Mouse (Mus musculus): Measurements from ENCODE around the gene Hnrnpu. TPM values are rescaled to one million over a fixed set of nuclear protein-coding genes. Genes with fewer than 3 reads are reported as not detected.

Hnrnpu gene
- polyA plus RNA-seq, 1 experiment from 2014 or later: 131 TPM

DNA sequence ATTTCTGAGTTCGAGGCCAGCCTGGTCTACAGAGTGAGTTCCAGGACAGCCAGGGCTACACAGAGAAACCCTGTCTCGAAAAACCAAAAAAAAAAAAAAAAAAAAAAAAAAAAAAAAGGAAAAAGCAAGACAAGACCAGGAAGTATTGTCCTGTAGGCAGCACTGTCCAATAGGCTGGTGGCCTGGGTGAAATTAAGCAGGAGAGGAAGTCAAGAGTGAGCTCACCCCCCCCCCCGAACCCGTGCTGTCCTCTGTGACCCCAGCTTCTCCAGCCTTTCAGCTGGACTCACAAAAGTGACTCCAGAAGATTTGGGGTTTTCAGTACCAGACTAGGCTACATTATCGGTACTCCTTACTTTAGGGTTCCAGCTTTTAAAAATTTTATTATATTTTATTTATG lies 5.0 kb upstream of the Hnrnpu start:
- H3K9ac ChIP-seq (ENCODE audit: low read depth, low read length): no peak overlapping the region
- WGBS: 89% methylated on average over 4 of the region's 5 CpGs
- TF ChIP-seq CTCF (IDR thresholded peaks at IDR 0.05; ENCODE audit: low read depth): no peak
- no peaks in the 10 kb centered on the region for H3K36me3 ChIP-seq (ENCODE audit: control insufficient read depth, insufficient read depth)
- ATAC-seq: no peak
- no peak overlapping the region for H3K4me3 ChIP-seq (ENCODE audit: low read depth, low read length)
- no peak overlapping the region for H3K4me2 ChIP-seq (replicated peaks; ENCODE audit: low read depth)
- H3K27me3 ChIP-seq (replicated peaks; ENCODE audit: control insufficient read depth, insufficient read depth, low read length): no peaks in the 10 kb centered on the region
- no peak overlapping the region for H3K27ac ChIP-seq (ENCODE audit: low read depth, low read length)
- H3K4me1 ChIP-seq (replicated peaks; ENCODE audit: control insufficient read depth, insufficient read depth, low read length): no peaks in the 10 kb centered on the region
- H3K9me3 ChIP-seq (ENCODE audit: control insufficient read depth): no peaks in the 10 kb centered on the region

DNA sequence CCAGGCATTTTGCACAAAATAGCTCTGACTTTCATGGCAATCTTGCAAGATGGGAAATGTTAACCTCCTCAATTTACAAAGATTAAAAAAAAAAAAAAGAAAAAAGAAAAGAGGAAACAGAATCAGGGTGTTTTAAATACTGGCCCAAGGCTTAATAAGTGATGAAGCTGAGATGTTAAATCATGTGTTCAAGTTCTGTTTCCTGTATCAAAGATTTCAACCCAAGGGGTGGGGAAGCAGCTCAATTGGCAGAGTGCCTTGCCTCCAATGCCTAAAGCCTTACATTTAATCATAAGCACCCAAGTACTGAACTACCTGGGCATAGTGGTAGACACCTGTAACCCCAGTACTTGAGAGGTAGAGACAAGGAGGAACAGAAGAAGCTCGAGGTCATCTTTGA lies 4.5 kb upstream of the Hnrnpu start:
- 82% methylated on average over 1 of the region's 1 CpGs for WGBS
- Histone ChIP-seq H3K4me1 (replicated peaks; ENCODE audit: control insufficient read depth, insufficient read depth, low read length) (no peaks in the 10 kb centered on the region), H3K27ac (ENCODE audit: low read depth, low read length) (no peak overlapping the region), H3K4me3 (ENCODE audit: low read depth, low read length) (no peak overlapping the region), H3K36me3 (ENCODE audit: control insufficient read depth, insufficient read depth) (no peaks in the 10 kb centered on the region), H3K27me3 (replicated peaks; ENCODE audit: control insufficient read depth, insufficient read depth, low read length) (no peaks in the 10 kb centered on the region), H3K9ac (ENCODE audit: low read depth, low read length) (no peak overlapping the region), H3K4me2 (replicated peaks; ENCODE audit: low read depth) (no peak overlapping the region), H3K9me3 (ENCODE audit: control insufficient read depth) (no peaks in the 10 kb centered on the region)
- ATAC-seq: no peak
- TF ChIP-seq CTCF (IDR thresholded peaks at IDR 0.05; ENCODE audit: low read depth): no peak

- Histone ChIP-seq H3K4me1 (replicated peaks; ENCODE audit: control insufficient read depth, insufficient read depth, low read length) (no peaks in the 10 kb centered on the region), H3K9me3 (ENCODE audit: control insufficient read depth) (no peaks in the 10 kb centered on the region), H3K4me2 (replicated peaks; ENCODE audit: low read depth) (no peak overlapping the region), H3K27ac (ENCODE audit: low read depth, low read length) (no peak overlapping the region), H3K9ac (ENCODE audit: low read depth, low read length) (no peak overlapping the region), H3K36me3 (ENCODE audit: control insufficient read depth, insufficient read depth) (no peaks in the 10 kb centered on the region), H3K4me3 (ENCODE audit: low read depth, low read length) (no peak overlapping the region), H3K27me3 (replicated peaks; ENCODE audit: control insufficient read depth, insufficient read depth, low read length) (no peaks in the 10 kb centered on the region)
- no peak for ATAC-seq
- 90% methylated on average over 3 of the region's 3 CpGs for WGBS
- TF ChIP-seq CTCF (IDR thresholded peaks at IDR 0.05; ENCODE audit: low read depth): no peak
These were observed 3.8 kb upstream of the Hnrnpu start for GRCm38 (mm10) chr1:178341435-178341834.

DNA sequence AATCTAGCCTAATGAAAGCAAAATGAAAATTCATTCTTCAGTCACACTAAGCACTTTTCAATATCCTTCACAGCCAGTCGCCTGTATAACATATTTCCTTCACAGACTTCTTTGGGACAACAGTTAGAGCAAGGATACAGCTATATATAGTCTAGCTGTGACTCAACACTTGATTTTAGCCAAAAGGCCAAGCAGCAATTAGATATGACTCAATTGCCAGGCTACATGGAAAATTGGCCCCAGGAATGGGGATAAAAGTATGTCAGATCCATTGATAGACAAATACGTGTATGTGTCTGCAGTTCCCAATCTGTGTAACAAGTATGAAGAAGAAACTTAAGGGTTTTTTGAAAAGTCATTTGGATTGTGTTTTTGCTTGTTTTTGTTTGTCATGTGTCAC lies 2.6 kb upstream of the Hnrnpu start:
- H3K27me3 ChIP-seq (replicated peaks; ENCODE audit: control insufficient read depth, insufficient read depth, low read length): no peaks in the 10 kb centered on the region
- no peak overlapping the region for H3K9ac ChIP-seq (ENCODE audit: low read depth, low read length)
- H3K27ac ChIP-seq (ENCODE audit: low read depth, low read length): no peak overlapping the region
- H3K4me3 ChIP-seq (ENCODE audit: low read depth, low read length): no peak overlapping the region
- ATAC-seq: no peak
- H3K4me1 ChIP-seq (replicated peaks; ENCODE audit: control insufficient read depth, insufficient read depth, low read length): no peaks in the 10 kb centered on the region
- H3K4me2 ChIP-seq (replicated peaks; ENCODE audit: low read depth): no peak overlapping the region
- TF ChIP-seq CTCF (IDR thresholded peaks at IDR 0.05; ENCODE audit: low read depth): no peak
- 0 out of 2 replicates have a peak, but pooled peaks cover under 1% of the 10 kb centered on the region for H3K36me3 ChIP-seq (ENCODE audit: control insufficient read depth, insufficient read depth)
- no peaks in the 10 kb centered on the region for H3K9me3 ChIP-seq (ENCODE audit: control insufficient read depth)
- WGBS: 93% methylated on average over 2 of the region's 2 CpGs

DNA sequence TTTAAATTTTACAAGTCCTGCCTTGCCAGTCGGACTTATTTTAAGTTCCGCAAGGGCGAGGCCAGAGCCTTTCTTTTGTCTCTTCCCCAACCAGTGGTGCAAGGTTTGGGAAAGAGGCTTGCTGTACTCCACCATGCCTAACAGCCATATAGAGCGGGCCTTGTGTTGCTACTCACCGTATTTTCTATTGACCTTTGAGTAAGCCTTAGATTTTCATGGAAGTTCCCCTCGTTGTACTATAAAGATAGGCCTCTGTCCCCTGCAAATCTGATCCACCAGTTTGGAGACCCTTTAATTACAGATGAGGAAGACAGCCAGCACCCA lies 683 bp upstream of the Hnrnpu start:
- H3K9me3 ChIP-seq (ENCODE audit: control insufficient read depth): no peaks in the 10 kb centered on the region
- 8% methylated on average over 6 of the region's 6 CpGs for WGBS
- ATAC-seq: no peak
- H3K36me3 ChIP-seq (ENCODE audit: control insufficient read depth, insufficient read depth): peaks cover 11% of the 10 kb centered on the region
- peak overlapping the region; percentile 100 for H3K9ac ChIP-seq (ENCODE audit: low read depth, low read length)
- H3K27me3 ChIP-seq (replicated peaks; ENCODE audit: control insufficient read depth, insufficient read depth, low read length): no peaks in the 10 kb centered on the region
- peak overlapping the region; percentile 99 for H3K4me3 ChIP-seq (ENCODE audit: low read depth, low read length)
- H3K4me1 ChIP-seq (replicated peaks; ENCODE audit: control insufficient read depth, insufficient read depth, low read length): peaks cover 8% of the 10 kb centered on the region; the same call in 1 of the 2 replicates
- peak overlapping the region; percentile 66 for H3K4me2 ChIP-seq (replicated peaks; ENCODE audit: low read depth)
- peak overlapping the region; percentile 100 for H3K27ac ChIP-seq (ENCODE audit: low read depth, low read length)
- TF ChIP-seq CTCF (IDR thresholded peaks at IDR 0.05; ENCODE audit: low read depth): no peak

- Histone ChIP-seq H3K27ac (ENCODE audit: low read depth, low read length) (peak overlapping the region; percentile 100), H3K4me2 (replicated peaks; ENCODE audit: low read depth) (peak overlapping the region; percentile 66), H3K36me3 (ENCODE audit: control insufficient read depth, insufficient read depth) (peaks cover 24% of the 10 kb centered on the region), H3K9ac (ENCODE audit: low read depth, low read length) (peak overlapping the region; percentile 100), H3K9me3 (ENCODE audit: control insufficient read depth) (no peaks in the 10 kb centered on the region), H3K4me3 (ENCODE audit: low read depth, low read length) (peak overlapping the region; percentile 99), H3K4me1 (replicated peaks; ENCODE audit: control insufficient read depth, insufficient read depth, low read length) (peaks cover 8% of the 10 kb centered on the region; the same call in 1 of the 2 replicates), H3K27me3 (replicated peaks; ENCODE audit: control insufficient read depth, insufficient read depth, low read length) (no peaks in the 10 kb centered on the region)
- peak; percentile 63 for ATAC-seq
- TF ChIP-seq CTCF (IDR thresholded peaks at IDR 0.05; ENCODE audit: low read depth): peak; percentile 42
- whole genome bisulfite sequencing: under 1% methylated on average over 82 of the region's 89 CpGs
These were observed 668 bp downstream of the Hnrnpu start for GRCm38 (mm10) chr1:178336777-178337481.

All from intestine, postnatal 0 days (tissue).